Mouse (Mus musculus) liver, embryonic 13.5 days (tissue): ENCODE measurements around the gene Oaz3. TPM values are rescaled to one million over a fixed set of nuclear protein-coding genes. Genes with fewer than 3 reads are reported as not detected.

ENCODE experiments used
- ATAC-seq: fragments of 200-750 bp; cut with Nextera tagmentation; 2 replicates; pipeline ENCODE4 v1.8.0; 2017; ENCODE audit warnings: low read depth, mild to moderate bottlenecking, moderate number of reproducible peaks, moderate library complexity
- DNase-seq: peaks from one replicate; pipeline ENCODE4 v3.0.0; 2022
- H3K27ac ChIP-seq: fragments of 300-500 bp; sonication (generic); 2 replicates; pipeline ENCODE4 v1.5.1; 2015; ENCODE audit warnings: moderate library complexity, mild to moderate bottlenecking, inconsistent platforms
- H3K27me3 ChIP-seq: fragments of 300-500 bp; sonication (generic); 2 replicates; pipeline ENCODE4 v1.6.1; 2015; ENCODE audit warnings: mild to moderate bottlenecking, inconsistent platforms
- H3K36me3 ChIP-seq: fragments of 300-500 bp; sonication (generic); 2 replicates; pipeline ENCODE4 v1.6.1; 2015; ENCODE audit warnings: mild to moderate bottlenecking, inconsistent platforms
- H3K4me1 ChIP-seq: fragments of 300-500 bp; sonication (generic); replicated peaks from 2 replicates; pipeline ENCODE4 v1.6.1; 2015; ENCODE audit warnings: inconsistent platforms
- H3K4me2 ChIP-seq: fragments of 300-500 bp; sonication (generic); 2 replicates; pipeline ENCODE4 v1.6.1; 2015; ENCODE audit warnings: inconsistent platforms, mild to moderate bottlenecking, moderate library complexity
- H3K4me3 ChIP-seq: fragments of 300-500 bp; sonication (generic); replicated peaks from 2 replicates; pipeline ENCODE4 v1.5.1; 2015; ENCODE audit warnings: mild to moderate bottlenecking, inconsistent platforms
- H3K9ac ChIP-seq: fragments of 300-500 bp; sonication (generic); 2 replicates; pipeline ENCODE4 v1.6.1; 2015; ENCODE audit warnings: mild to moderate bottlenecking, inconsistent platforms
- H3K9me3 ChIP-seq: fragments of 300-500 bp; sonication (generic); replicated peaks from 2 replicates; pipeline ENCODE4 v1.6.1; 2016; ENCODE audit warnings: inconsistent platforms
- WGBS: fragments of 180-500 bp; shearing (Covaris S2); methylation state at CpG from one replicate; pipeline ENCODE4 v1.1.7; 2015; ENCODE audit not compliant: insufficient replicate concordance; 5-methylcytosine and 5-hydroxymethylcytosine counted together
- polyA plus RNA-seq: library from polyadenylated mRNA; unstranded; fragments of >200 nt; fragmentation: Nextera tagmentation; extraction: Ambion mirVana; gene quantifications from 2 replicates; pipeline ENCODE4 v1.2.1, GENCODE M21; 2015

The Oaz3 gene
- polyA plus RNA-seq, 1 experiment from 2014 or later: 0.45 TPM

DNA sequence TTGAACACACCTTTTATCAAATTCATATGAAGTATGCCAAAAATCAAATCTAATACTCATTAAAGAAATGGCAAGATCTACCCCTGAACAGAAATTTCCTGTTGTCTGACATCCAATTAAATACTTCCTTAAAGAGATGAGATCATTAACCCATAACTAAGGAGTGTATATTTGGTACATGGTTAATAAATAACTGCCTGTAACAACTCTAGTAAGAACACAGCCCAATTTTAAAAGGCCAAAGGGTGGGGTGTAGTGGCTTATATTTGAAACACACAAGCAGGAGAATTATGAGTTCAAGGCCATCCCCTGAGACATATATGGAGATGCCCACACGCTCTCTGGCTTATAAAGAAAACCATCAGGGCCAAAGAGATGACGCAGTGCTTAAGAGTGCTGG, 5.7 kb upstream of the Oaz3 start:
- Histone ChIP-seq H3K4me2 (no peak overlapping the region), H3K9me3 (no peaks in the 10 kb centered on the region), H3K9ac (no peak overlapping the region), H3K27me3 (no peaks in the 10 kb centered on the region), H3K36me3 (peaks cover 53% of the 10 kb centered on the region), H3K4me1 (peaks cover 10% of the 10 kb centered on the region), H3K4me3 (no peak overlapping the region), H3K27ac (no peak overlapping the region)
- 82% methylated on average over 2 of the region's 2 CpGs for WGBS
- DNase-seq (no peak), ATAC-seq (no peak)

DNA sequence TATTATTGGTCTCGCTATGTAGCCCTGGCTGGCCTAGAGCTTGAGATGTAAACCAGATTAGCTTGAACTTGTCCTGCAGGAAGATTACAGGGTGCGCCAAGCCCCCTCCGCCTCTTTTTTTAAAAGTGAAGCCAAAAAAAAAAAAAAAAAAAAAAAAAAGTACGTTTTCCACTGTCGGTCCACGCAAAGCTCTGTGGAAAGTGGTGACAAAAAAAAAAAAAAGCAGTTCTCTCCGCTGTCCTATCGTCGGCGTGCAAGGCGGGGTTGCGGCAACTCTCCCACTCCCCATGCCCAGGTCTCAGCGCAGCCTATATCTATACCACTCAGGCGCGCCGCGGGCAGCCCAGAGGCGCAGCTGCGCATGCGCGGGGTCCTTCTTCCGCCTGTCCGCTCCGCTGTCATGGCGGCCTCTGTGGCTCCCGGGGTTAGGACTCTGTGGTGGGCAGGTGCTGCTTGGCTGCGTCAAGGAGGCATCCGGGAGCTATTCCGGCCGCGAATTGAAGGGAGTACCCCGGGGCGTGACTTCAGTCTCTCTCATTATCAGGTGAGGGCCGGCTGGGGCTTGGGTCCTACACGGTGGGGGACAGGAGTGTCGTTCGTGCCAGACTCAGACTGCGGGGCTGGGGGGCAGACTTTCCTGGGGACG, 641 bp downstream of the Oaz3 start, which contains the start of gene Mrpl9:
Mrpl9 (plus strand) TSS at position 368 of the 646 bp plus-strand sequence.
- DNase-seq: peak; percentile 92
- ATAC-seq: peak; percentile 98
- H3K9me3 ChIP-seq: no peaks in the 10 kb centered on the region
- H3K27me3 ChIP-seq: peaks cover 11% of the 10 kb centered on the region
- H3K4me1 ChIP-seq: peaks cover 13% of the 10 kb centered on the region
- H3K27ac ChIP-seq: peak within 1 kb of the TSS; percentile 69
- H3K9ac ChIP-seq: peak within 1 kb of the TSS; percentile 94
- WGBS: under 1% methylated on average over 39 of the region's 39 CpGs
- peak within 1 kb of the TSS; percentile 88 for H3K4me2 ChIP-seq
- H3K4me3 ChIP-seq: peak within 1 kb of the TSS; percentile 80
- peaks cover 37% of the 10 kb centered on the region for H3K36me3 ChIP-seq

DNA sequence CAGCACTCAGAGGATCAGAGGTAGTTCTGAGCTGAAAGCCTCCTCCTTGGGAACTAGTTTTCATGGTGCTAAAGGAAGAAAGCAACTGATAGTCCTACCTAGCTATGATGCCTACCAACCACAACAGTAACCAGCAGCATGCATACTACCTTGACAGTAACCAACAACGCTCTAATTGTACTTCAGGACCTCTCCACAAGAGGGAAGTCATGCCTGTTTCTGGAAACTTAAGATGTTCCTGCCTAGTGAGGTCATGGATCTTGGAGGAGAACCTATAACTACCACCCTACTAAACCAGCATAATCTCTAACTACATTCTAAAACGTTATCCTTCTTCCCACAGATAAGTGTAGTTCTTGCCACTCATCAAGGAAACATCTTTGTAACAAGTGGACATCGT, 2.5 kb downstream of the Oaz3 start:
- WGBS: 31% methylated on average over 3 of the region's 3 CpGs

DNA sequence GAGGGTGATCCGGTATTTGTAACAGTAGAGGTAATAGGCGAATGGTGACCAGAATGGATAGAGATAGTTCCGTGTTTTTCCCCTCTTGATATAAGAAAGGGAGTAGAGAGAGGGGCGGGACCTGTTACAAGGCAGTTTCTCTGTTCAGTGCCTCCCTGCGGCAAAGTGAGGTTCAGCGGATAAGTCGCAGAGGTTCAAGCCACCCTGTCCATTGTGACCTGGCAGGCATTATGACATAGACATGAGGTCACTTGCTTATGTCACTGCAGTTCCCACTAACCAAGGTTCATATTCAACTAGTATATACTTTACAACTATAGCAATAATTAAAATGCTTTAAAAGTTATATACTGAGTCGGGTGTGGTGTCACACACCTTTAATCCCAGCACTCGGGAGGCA, 7.3 kb downstream of the Oaz3 start:
- no peak overlapping the region for H3K27ac ChIP-seq
- DNase-seq: no peak
- no peaks in the 10 kb centered on the region for H3K9me3 ChIP-seq
- peaks cover 12% of the 10 kb centered on the region for H3K27me3 ChIP-seq
- 69% methylated on average over 9 of the region's 9 CpGs for WGBS
- no peaks in the 10 kb centered on the region for H3K4me1 ChIP-seq
- no peak overlapping the region for H3K4me3 ChIP-seq
- no peaks in the 10 kb centered on the region for H3K36me3 ChIP-seq
- ATAC-seq: no peak
- no peak overlapping the region for H3K9ac ChIP-seq
- no peak overlapping the region for H3K4me2 ChIP-seq

More for the DNA sequence above, 2.5 kb downstream of the Oaz3 start:
- Histone ChIP-seq H3K4me3 (no peak overlapping the region), H3K27ac (no peak overlapping the region), H3K9ac (no peak overlapping the region), H3K4me2 (no peak overlapping the region), H3K27me3 (peaks cover 15% of the 10 kb centered on the region), H3K9me3 (no peaks in the 10 kb centered on the region), H3K4me1 (peaks cover 13% of the 10 kb centered on the region), H3K36me3 (peaks cover 19% of the 10 kb centered on the region)
- no peak for DNase-seq
- no peak for ATAC-seq

DNA sequence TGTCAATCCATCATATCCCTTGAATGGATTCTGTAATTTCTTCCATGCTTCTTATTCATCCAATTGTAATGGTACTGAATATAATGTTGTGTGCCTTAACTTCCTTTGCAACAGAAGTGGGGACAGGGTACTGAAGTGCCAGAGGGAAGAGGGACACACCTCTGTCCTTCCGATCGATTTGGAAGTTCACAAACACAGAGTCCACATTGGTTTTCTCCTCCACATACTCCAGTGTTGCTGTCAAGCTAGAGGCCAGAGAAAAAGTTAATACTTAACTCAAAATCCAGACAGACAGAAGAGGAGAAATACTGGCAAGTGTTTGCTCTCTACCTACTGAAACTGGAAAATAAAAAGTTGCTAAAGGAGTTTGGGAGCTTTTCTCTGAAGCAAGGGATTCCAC, 9.4 kb downstream of the Oaz3 start:
- DNase-seq (no peak), ATAC-seq (no peak)
- 0 out of 2 replicates have a peak, but pooled peaks cover 4% of the 10 kb centered on the region for H3K27me3 ChIP-seq
- H3K4me1 ChIP-seq: no peaks in the 10 kb centered on the region
- H3K4me2 ChIP-seq: no peak overlapping the region
- no peaks in the 10 kb centered on the region for H3K9me3 ChIP-seq
- 69% methylated on average over 2 of the region's 2 CpGs for WGBS
- H3K4me3 ChIP-seq: no peak overlapping the region
- no peak overlapping the region for H3K9ac ChIP-seq
- no peaks in the 10 kb centered on the region for H3K36me3 ChIP-seq
- H3K27ac ChIP-seq: peak overlapping the region; percentile 16; the same call in 1 of the 2 replicates

DNA sequence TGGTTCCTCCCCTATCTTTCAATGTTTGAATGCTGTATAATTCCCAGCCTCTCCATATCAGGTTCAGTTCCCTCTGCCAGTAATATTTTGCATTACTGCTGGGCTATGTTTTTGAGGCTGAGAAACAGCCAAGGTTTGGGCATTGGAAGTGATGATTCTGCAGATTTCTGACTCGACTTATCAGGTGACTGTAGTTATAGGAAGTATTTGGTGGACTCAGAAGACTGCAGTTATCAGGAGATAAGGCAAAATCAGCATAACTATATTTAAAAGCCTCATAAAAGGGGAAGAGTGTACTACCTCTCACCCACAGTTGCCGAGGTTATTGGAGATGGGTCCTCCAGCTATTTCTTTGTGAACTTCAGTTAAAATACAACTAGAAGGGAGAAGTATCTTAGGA, 12.7 kb downstream of the Oaz3 start:
- H3K4me3 ChIP-seq: no peak overlapping the region
- ATAC-seq: no peak
- H3K27ac ChIP-seq: no peak overlapping the region
- H3K9me3 ChIP-seq: no peaks in the 10 kb centered on the region
- H3K27me3 ChIP-seq: no peaks in the 10 kb centered on the region
- 14% methylated on average over 2 of the region's 2 CpGs for WGBS
- no peak overlapping the region for H3K4me2 ChIP-seq
- no peak overlapping the region for H3K9ac ChIP-seq
- H3K4me1 ChIP-seq: no peaks in the 10 kb centered on the region
- no peaks in the 10 kb centered on the region for H3K36me3 ChIP-seq
- no peak for DNase-seq

DNA sequence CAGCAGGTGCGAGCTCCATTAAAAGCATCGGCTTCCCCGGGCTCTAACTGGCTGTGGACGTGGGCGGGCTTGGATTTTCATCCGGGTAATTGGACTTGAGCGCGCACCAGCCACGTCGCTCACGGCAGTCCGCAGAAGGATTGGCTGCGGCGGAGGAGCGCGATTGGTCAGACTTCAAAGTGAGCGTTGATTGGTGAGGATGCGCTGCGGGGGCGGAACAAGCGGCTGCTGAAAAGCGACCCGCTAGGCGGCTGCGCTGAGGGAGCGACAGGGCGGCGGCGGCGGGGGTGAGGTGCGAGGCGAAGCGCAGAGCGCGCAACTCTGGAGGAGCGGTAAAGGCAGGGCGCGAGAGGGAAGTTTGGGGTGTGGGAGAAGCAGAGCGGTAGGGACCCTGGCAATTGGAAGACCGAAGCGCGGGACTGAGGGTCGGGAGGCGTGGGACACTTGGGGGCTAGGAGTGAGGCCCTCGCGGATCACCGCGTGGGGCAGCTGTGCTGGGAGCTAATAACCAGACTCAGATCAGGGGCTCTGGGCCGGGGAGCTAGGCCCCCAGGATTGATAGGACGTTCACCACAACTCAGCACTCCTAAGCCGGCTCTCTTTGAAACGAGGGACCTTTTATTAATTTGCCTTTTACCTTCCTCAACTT, 30.6 kb downstream of the Oaz3 start, which contains the start of gene Tdrkh:
Tdrkh (plus strand) TSS at position 243 of the 649 bp plus-strand sequence.
- H3K9ac ChIP-seq: peak within 1 kb of the TSS; percentile 61
- H3K9me3 ChIP-seq: no peaks in the 10 kb centered on the region
- H3K27me3 ChIP-seq: peaks cover 21% of the 10 kb centered on the region
- peak; percentile 83 for DNase-seq
- ATAC-seq: peak; percentile 97
- peaks cover 15% of the 10 kb centered on the region for H3K4me1 ChIP-seq
- peak within 1 kb of the TSS; percentile 58 for H3K4me3 ChIP-seq
- H3K36me3 ChIP-seq: no peaks in the 10 kb centered on the region
- 9% methylated on average over 52 of the region's 52 CpGs for WGBS
- H3K4me2 ChIP-seq: peak within 1 kb of the TSS; percentile 78
- no peak within 1 kb of the TSS for H3K27ac ChIP-seq

DNA sequence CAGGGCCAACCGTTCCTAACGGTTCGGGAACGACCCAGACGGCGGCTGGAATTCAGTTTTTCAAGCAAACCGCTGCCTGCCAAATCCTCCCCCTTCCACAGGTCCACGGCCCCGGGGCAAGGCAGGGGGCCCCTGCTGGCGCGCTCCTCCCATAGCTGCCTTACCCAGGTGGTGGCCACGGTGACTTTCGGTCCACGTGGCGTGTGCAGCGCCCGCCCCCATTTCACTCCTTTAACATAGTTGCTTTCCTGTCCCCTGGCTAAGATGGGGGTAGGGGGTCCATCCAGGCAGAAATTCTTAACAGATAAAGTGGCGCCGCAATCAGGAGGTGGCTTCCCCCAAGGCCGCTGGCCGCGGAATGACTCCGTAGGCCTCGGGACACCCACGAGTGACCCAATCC, 31.2 kb downstream of the Oaz3 start:
- Histone ChIP-seq H3K4me3 (peak overlapping the region; percentile 58), H3K9me3 (no peaks in the 10 kb centered on the region), H3K36me3 (no peaks in the 10 kb centered on the region), H3K9ac (peak overlapping the region; percentile 61), H3K4me2 (peak overlapping the region; percentile 78), H3K27ac (no peak overlapping the region), H3K4me1 (peaks cover 15% of the 10 kb centered on the region), H3K27me3 (peaks cover 21% of the 10 kb centered on the region)
- ATAC-seq (peak; percentile 57), DNase-seq (no peak)
- 8% methylated on average over 25 of the region's 25 CpGs for WGBS

DNA sequence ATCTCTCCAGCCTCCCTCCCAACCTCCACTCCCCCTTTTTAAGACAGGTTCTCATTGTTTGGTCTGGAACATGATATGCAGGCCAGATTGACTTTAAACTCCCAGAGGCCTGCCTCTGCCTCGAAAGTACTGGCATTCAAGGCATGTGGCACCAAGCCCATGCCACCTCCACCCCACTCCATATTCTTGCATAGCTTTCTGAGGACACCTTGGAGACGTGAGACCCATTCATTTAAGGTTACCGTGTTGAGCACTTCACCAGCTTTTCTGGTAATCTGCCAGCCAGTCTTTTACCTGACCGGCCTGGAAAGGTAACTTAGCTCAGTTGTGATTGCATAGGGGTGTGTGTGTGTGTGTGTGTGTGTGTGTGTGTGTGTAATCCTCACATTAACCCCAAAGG, 38.2 kb downstream of the Oaz3 start:
- ATAC-seq: no peak
- H3K4me3 ChIP-seq: no peak overlapping the region
- DNase-seq: no peak
- no peaks in the 10 kb centered on the region for H3K36me3 ChIP-seq
- 55% methylated on average over 4 of the region's 4 CpGs for WGBS
- H3K9ac ChIP-seq: no peak overlapping the region
- no peak overlapping the region for H3K4me2 ChIP-seq
- no peak overlapping the region for H3K27ac ChIP-seq
- H3K4me1 ChIP-seq: no peaks in the 10 kb centered on the region
- H3K9me3 ChIP-seq: no peaks in the 10 kb centered on the region
- H3K27me3 ChIP-seq: peaks cover 51% of the 10 kb centered on the region

DNA sequence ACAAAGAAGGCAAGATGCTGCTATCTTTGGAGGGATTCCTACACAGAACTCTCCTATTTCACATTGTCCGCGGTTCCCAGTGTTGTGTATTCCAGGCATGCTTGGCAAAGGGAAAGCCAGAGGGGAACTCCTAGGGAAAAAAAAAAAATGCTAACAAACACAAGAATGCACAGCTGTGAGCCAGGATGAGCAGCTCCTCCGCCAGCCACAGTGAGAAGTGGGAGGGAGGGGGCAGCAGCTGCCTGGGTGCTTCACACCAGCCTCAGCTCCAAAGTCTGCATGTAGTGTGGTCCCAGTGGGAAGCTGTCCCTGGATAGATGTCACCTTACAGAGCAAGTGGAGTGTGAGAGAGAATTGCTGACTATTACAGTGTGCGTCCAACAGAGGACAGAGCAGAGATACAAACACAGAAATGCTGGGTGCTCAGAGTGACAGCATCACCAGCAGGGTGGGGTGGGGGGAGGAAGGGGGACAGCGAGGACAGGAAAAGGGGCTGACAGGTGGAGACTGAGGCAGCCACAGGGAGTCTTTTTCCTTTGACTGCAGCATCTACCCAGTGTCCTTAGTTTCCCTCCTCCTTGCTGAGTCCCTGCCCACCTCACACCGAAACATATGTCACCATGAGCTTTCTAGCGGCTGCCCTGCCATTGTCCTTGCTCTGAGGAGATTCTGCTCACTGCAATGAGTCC, 39.2 kb downstream of the Oaz3 start:
- H3K36me3 ChIP-seq: no peaks in the 10 kb centered on the region
- WGBS: 28% methylated on average over 7 of the region's 7 CpGs
- DNase-seq: no peak

DNA sequence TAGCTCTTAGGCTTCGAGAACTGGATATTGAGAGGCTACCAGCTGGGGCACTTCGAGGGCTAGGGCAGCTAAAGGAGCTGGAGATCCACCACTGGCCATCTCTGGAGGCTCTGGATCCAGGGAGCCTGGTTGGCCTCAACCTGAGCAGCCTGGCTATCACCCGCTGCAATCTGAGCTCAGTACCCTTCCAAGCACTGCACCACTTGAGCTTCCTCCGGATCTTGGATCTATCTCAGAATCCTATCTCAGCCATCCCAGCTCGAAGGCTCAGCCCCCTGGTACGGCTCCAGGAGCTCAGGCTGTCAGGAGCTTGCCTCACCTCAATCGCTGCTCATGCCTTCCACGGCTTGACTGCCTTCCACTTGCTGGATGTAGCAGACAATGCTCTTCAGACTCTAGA, 41.3 kb downstream of the Oaz3 start:
- WGBS: 36% methylated on average over 8 of the region's 8 CpGs
- no peak overlapping the region for H3K9ac ChIP-seq
- DNase-seq: no peak
- H3K4me1 ChIP-seq: no peaks in the 10 kb centered on the region
- H3K36me3 ChIP-seq: no peaks in the 10 kb centered on the region
- no peaks in the 10 kb centered on the region for H3K9me3 ChIP-seq
- no peak overlapping the region for H3K4me3 ChIP-seq
- H3K4me2 ChIP-seq: no peak overlapping the region
- H3K27me3 ChIP-seq: peaks cover 82% of the 10 kb centered on the region
- no peak overlapping the region for H3K27ac ChIP-seq
- ATAC-seq: no peak

More for the DNA sequence above, 39.2 kb downstream of the Oaz3 start:
- Histone ChIP-seq H3K4me3 (no peak overlapping the region), H3K9me3 (no peaks in the 10 kb centered on the region), H3K9ac (no peak overlapping the region), H3K27ac (no peak overlapping the region), H3K4me2 (no peak overlapping the region), H3K4me1 (no peaks in the 10 kb centered on the region), H3K27me3 (peaks cover 62% of the 10 kb centered on the region)
- no peak for ATAC-seq
